Comparison of ENCODE assay signal across 8 mouse cellular contexts in the genomic region with DNA sequence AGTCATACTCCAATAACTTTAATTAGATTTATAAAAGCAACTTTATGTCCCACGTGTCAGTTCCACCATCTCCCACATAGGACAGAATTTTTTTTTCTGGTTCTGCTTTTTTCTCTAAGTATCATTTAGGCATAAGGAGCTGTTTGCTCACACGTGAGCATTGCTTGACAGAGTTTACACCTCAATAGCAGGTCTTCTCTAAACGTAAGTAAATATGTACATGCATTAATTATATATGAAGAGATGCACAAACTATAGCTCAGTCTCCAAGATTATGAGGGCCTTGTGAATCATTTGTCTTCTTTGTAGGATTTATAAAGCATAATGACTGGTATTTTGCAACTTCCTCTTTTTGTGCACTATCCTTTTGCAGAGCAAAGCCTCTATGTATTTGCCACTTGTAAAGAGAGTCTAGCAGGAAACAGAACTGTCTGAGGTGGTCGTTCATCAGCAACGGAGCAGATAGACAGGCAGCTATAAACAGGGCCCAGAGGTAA. TPM values are rescaled to one million over a fixed set of nuclear protein-coding genes. Genes with fewer than 3 reads are reported as not detected.
DNase-seq lines count a peak whose midpoint lies in the region; ATAC-seq and TF ChIP-seq lines count a peak whose summit lies in the region.

Gene Mbnl1, plus strand, starts transcription at position 150 of the 497 bp plus-strand sequence.

- no peak within 1 kb of the TSS for H3K27ac ChIP-seq in layer of hippocampus, adult 2 months

- no peak for DNase-seq in layer of hippocampus, adult 2 months (ENCODE audit: low spot score in 2 of 2)
- DNase-seq in layer of hippocampus, adult 9-11 months = no peak
- DNase-seq in adrenal gland, postnatal 4 days (ENCODE audit: low spot score in 2 of 2) = no peak
- DNase-seq in gastrocnemius, postnatal 10 days = no peak
- peak; percentile 82 for DNase-seq in induced T-regulatory cell, adult 2 months (ENCODE audit: low read depth)
- DNase-seq in lung, postnatal 25 days (ENCODE audit: low spot score) = peak; percentile 41
- peak; percentile 75 for DNase-seq in thymus, postnatal 0 days (ENCODE audit: low spot score)

- no peak within 1 kb of the TSS; the same call in 1 of the 2 replicates for H3K4me3 ChIP-seq in layer of hippocampus, adult 2 months

- TF ChIP-seq CTCF in layer of hippocampus, adult 2 months (conservative IDR thresholded peaks at IDR 0.05) = no peak

- ATAC-seq in cerebellum, adult (ENCODE audit: insufficient number of reproducible peaks, low FRiP score, low TSS enrichment) = no peak

RNA-seq across cellular contexts. Expression of gene Mbnl1, which starts in this region (rescaled TPM):
- total RNA-seq in layer of hippocampus, adult 2 months (2021) = 100 to 1,000 TPM; 121 to 127 TPM
- total RNA-seq in adrenal gland, postnatal 4 days (2021) = 100 to 1,000 TPM; 374 to 436 TPM
- total RNA-seq in gastrocnemius, postnatal 10 days (2021) = 100 to 1,000 TPM; 234 to 262 TPM
- polyA plus RNA-seq in thymus, postnatal 0 days (2015; fragmentation: Nextera tagmentation; extraction: Ambion mirVana) = 224 and 235 TPM in 2 replicates

Comparison
In these comparisons a context has a peak if more than half of its experiments do, and no peak if none do; other contexts are left out.
1. DNase-seq: peak in induced T-regulatory cell, adult 2 months (single experiment), lung, postnatal 25 days (single experiment) and thymus, postnatal 0 days (single experiment); none in layer of hippocampus, adult 2 months (0 of 2), layer of hippocampus, adult 9-11 months (single experiment), adrenal gland, postnatal 4 days (0 of 2) and gastrocnemius, postnatal 10 days (single experiment).